Mouse (Mus musculus) heart, postnatal 0 days (tissue): ENCODE data around the gene Amot. TPM values are rescaled to one million over a fixed set of nuclear protein-coding genes. Genes with fewer than 3 reads are reported as not detected.

ENCODE experiments used
- ATAC-seq: fragments of 200-750 bp; cut with Nextera tagmentation; 2 replicates; pipeline ENCODE4 v1.8.0; 2017; ENCODE audit warnings: low read depth, moderate number of reproducible peaks, moderate library complexity; ENCODE audit not compliant: insufficient read depth
- DNase-seq: peaks from one replicate; pipeline ENCODE4 v3.0.0-alpha.2; 2016; ENCODE audit warnings: low spot score
- H3K27ac ChIP-seq: fragments of 300-500 bp; sonication (generic); 2 replicates; pipeline ENCODE4 v1.5.1; 2014; ENCODE audit warnings: low read depth, mild to moderate bottlenecking
- H3K27me3 ChIP-seq: fragments of 300-500 bp; sonication (generic); 2 replicates; pipeline ENCODE4 v1.6.1; 2014; ENCODE audit warnings: low read length, mixed read lengths; ENCODE audit not compliant: control insufficient read depth, insufficient read depth
- H3K36me3 ChIP-seq: fragments of 300-500 bp; sonication (generic); replicated peaks from 2 replicates; pipeline ENCODE4 v1.6.1; 2014; ENCODE audit warnings: low read length, mixed read lengths; ENCODE audit not compliant: control insufficient read depth, insufficient read depth
- H3K4me1 ChIP-seq: fragments of 300-500 bp; sonication (generic); 2 replicates; pipeline ENCODE4 v1.6.1; 2014; ENCODE audit warnings: antibody characterized with exemption; ENCODE audit not compliant: control insufficient read depth, insufficient read depth
- H3K4me2 ChIP-seq: fragments of 300-500 bp; sonication (generic); 2 replicates; pipeline ENCODE4 v1.6.1; 2014; ENCODE audit warnings: low read depth, mild to moderate bottlenecking, low read length, moderate library complexity
- H3K4me3 ChIP-seq: fragments of 300-500 bp; sonication (generic); 2 replicates; pipeline ENCODE4 v1.5.1; 2014; ENCODE audit warnings: low read depth, low read length
- H3K9ac ChIP-seq: fragments of 300-500 bp; sonication (generic); replicated peaks from 2 replicates; pipeline ENCODE4 v1.6.1; 2014; ENCODE audit warnings: low read depth, low read length, mixed read lengths
- H3K9me3 ChIP-seq: fragments of 300-500 bp; sonication (generic); replicated peaks from 2 replicates; pipeline ENCODE4 v1.6.1; 2016; ENCODE audit warnings: low read length; ENCODE audit not compliant: control insufficient read depth
- CTCF ChIP-seq: IDR thresholded peaks from 2 replicates; pipeline ENCODE4 v1.5.1; 2016; ENCODE audit warnings: antibody characterized with exemption, control low read depth, low read depth
- EP300 ChIP-seq: IDR thresholded peaks from 2 replicates; pipeline ENCODE4 v1.6.1; 2016; ENCODE audit warnings: antibody characterized with exemption, low read depth
- WGBS: fragments of 180-500 bp; shearing (Covaris S2); extraction: QIAGEN DNeasy Blood & Tissue Kit; methylation state at CpG from one replicate; pipeline ENCODE4 v1.1.7; 2014; 5-methylcytosine and 5-hydroxymethylcytosine counted together
- polyA plus RNA-seq: library from polyadenylated mRNA; unstranded; fragments of >200 nt; fragmentation: Nextera tagmentation; extraction: Ambion mirVana; gene quantifications from 2 replicates; pipeline ENCODE4 v1.2.1, GENCODE M21; 2015
- total RNA-seq: library from RNA; depleted of rRNA; stranded (reverse); fragments of >200 nt; gene quantifications from 2 replicates; pipeline ENCODE4 v1.2.3, GENCODE M21; 2014; ENCODE audit warnings: low replicate concordance

Amot gene
- total and polyA plus RNA-seq, 2 experiments from 2014 or later = 2.0 to 6.3 TPM

DNA sequence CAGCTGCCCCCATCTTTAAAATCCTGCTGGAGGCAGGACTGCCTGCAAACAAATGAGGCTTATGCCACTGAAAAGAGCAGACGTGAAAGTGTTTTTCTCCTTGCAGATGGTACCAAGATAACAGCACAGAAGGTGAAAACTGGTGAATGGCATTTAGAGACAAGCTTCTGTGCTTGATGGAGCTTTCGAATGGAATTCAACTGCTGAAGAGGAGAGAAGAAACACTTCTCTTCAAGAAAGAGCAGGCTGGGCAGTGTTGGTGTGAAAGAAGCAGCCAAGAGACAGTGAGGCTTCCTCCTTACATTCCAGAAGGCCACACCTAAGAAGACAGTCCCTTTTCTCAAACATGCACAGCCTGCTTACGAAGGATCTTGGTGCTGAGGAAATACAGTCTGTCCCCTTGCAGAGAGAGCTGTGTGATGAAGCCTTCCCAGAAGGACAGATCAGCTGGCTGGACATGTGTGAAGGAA lies 27.2 kb downstream of the Amot start:
- TF ChIP-seq EP300 (no peak), CTCF (no peak)
- H3K9me3 ChIP-seq = no peaks in the 10 kb centered on the region
- no peak overlapping the region for H3K4me3 ChIP-seq
- no peak for DNase-seq
- no peak overlapping the region for H3K9ac ChIP-seq
- WGBS = 61% methylated on average over 3 of the region's 3 CpGs
- H3K27me3 ChIP-seq = no peaks in the 10 kb centered on the region
- H3K4me1 ChIP-seq = no peaks in the 10 kb centered on the region
- H3K36me3 ChIP-seq = no peaks in the 10 kb centered on the region
- no peak overlapping the region for H3K27ac ChIP-seq
- H3K4me2 ChIP-seq = no peak overlapping the region
- no peak for ATAC-seq

DNA sequence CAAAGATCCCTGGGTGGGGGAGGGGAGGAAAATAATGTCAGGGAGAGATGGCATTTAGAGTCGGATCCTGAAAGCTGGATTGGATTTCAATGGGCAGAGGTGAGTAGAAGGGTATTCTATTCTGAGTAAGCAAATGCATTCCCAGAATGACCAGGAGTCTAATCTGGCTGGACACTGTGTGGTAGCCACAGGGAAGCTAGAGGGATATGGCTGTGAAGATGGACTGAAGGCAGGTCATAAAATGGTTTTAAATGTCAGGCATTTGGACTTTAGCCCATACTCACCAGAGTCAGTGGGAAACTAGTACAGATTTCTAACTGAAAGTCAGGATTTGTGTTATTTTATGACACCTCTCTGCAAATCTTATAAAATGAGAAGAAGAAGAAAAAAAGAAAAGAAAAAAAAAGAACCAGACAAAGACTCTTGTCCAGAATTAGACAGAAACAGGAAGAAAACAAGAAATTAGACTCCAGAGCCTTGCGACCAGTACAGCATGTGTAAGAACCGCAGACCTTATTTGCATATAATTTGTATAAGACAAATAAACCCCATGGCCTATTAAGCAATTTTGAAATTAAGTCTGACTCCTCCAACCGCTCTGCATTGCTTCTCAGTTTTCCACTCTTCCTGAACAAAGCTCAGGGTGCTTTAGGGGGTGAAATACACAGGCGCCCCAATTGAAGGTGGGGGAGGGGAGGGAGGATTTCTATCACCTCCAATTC lies 27.8 kb downstream of the Amot start:
- Histone ChIP-seq H3K27ac (no peak overlapping the region), H3K9me3 (no peaks in the 10 kb centered on the region), H3K36me3 (no peaks in the 10 kb centered on the region), H3K9ac (no peak overlapping the region), H3K4me1 (no peaks in the 10 kb centered on the region), H3K27me3 (no peaks in the 10 kb centered on the region), H3K4me3 (no peak overlapping the region), H3K4me2 (no peak overlapping the region)
- 80% methylated on average over 5 of the region's 5 CpGs for WGBS
- TF ChIP-seq EP300 (no peak), CTCF (no peak)
- DNase-seq (no peak), ATAC-seq (no peak)

DNA sequence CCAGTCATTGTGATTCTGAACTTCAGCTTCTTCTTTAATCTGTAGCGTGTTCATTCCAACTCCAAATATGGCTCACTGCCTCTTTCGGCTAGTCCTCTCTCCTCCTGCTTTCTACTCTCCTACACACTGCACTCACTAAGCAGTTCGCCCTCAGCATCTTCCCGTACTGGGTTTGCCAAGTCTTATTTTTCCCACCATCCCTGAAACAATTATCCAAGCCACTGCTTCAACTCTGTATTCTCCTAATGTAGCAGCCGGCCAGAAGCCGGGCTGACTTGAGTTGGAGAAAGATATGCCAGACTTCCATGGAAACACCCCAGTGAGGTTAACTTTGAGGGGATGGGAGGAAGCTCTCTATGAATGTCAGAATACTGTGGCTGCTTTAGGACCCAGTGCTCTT lies 36.7 kb downstream of the Amot start:
- no peak overlapping the region for H3K4me3 ChIP-seq
- no peaks in the 10 kb centered on the region for H3K27me3 ChIP-seq
- H3K4me1 ChIP-seq = no peaks in the 10 kb centered on the region
- H3K27ac ChIP-seq = no peak overlapping the region
- H3K4me2 ChIP-seq = no peak overlapping the region
- no peaks in the 10 kb centered on the region for H3K36me3 ChIP-seq
- no peak overlapping the region for H3K9ac ChIP-seq
- WGBS = 78% methylated on average over 6 of the region's 6 CpGs
- no peak for ATAC-seq
- no peak for DNase-seq
- TF ChIP-seq EP300 (no peak), CTCF (no peak)
- no peaks in the 10 kb centered on the region for H3K9me3 ChIP-seq

DNA sequence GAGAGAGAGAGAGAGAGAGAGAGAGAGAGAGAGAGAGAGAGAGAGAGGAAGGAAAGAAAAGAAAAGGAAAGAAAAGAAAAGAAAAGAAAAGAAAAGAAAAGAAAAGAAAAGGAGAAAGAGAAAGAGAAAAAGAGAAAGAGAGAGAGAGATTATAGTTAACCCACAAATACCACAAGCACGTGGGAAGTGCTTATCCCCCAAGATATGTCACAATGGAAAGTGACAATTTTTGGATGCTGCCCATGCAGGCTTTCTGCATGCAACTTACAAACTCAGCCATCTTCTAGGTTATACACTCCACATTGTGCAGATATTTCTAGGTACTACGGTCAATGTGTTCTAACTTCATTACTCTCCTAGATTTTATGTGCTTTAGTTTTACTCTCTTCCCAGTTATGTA lies 41.5 kb downstream of the Amot start:
- ATAC-seq (no peak), DNase-seq (no peak)
- 74% methylated on average over 2 of the region's 2 CpGs for WGBS
- Histone ChIP-seq H3K4me2 (no peak overlapping the region), H3K9me3 (no peaks in the 10 kb centered on the region), H3K27me3 (no peaks in the 10 kb centered on the region), H3K27ac (no peak overlapping the region), H3K4me3 (no peak overlapping the region), H3K36me3 (no peaks in the 10 kb centered on the region), H3K4me1 (no peaks in the 10 kb centered on the region), H3K9ac (no peak overlapping the region)
- TF ChIP-seq CTCF = no peak
- no peak for TF ChIP-seq EP300

DNA sequence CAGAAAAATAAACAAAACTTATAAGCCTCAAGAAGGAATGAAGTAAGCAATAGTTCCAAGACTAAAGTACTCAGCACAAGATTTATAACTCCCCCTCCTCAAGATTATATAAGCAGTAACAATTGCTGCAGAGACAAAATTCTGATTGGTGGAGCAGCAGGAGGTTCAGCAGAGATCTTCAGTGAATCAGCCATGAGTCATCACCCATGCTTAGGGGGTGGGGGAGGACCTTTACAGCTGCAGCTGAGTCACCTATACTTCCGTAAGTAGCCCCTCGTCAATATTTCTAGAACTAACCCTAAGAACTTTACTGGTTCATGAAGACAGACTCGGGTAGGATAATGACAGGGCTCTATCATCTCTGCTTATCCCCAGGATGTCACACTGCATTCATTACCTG lies 43.6 kb downstream of the Amot start:
- Histone ChIP-seq H3K9me3 (no peaks in the 10 kb centered on the region), H3K27me3 (no peaks in the 10 kb centered on the region), H3K4me3 (no peak overlapping the region), H3K9ac (no peak overlapping the region), H3K4me1 (no peaks in the 10 kb centered on the region), H3K27ac (no peak overlapping the region), H3K36me3 (no peaks in the 10 kb centered on the region), H3K4me2 (no peak overlapping the region)
- TF ChIP-seq CTCF (no peak), EP300 (no peak)
- DNase-seq (no peak), ATAC-seq (no peak)
- WGBS = 75% methylated on average over 3 of the region's 3 CpGs

DNA sequence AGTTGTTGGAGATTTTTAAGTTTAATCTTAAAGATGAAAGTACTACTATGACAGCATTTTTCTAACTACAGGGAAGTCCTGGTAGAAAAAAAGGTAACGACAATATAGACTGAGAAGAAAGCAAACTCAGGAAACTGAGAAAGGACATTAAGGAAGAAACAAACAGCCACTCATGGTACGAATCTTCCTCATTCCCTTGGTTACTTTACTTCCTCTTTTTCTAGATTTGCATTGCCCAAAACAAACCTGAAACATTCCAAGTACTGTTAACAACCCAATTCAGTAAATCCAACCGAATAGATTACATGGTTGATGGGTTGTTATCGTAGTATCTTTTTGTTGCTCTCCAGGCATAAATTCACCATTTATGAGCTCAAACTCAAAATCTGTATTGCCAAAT lies 48.7 kb downstream of the Amot start:
- WGBS = 75% methylated on average over 4 of the region's 4 CpGs
- TF ChIP-seq CTCF (no peak), EP300 (no peak)
- Histone ChIP-seq H3K9me3 (no peaks in the 10 kb centered on the region), H3K9ac (no peak overlapping the region), H3K4me1 (no peaks in the 10 kb centered on the region), H3K4me3 (no peak overlapping the region), H3K4me2 (no peak overlapping the region), H3K27ac (no peak overlapping the region), H3K27me3 (no peaks in the 10 kb centered on the region), H3K36me3 (no peaks in the 10 kb centered on the region)
- DNase-seq (no peak), ATAC-seq (no peak)
